Mouse (Mus musculus) CH12.LX (cell line): ENCODE data around the gene Hoxc8.

Source experiments
- CTCF ChIP-seq, 2 experiments: IDR thresholded peaks in 1 of 2; conservative IDR thresholded peaks in 1 of 2; 2 replicates each; pipeline ENCODE4 v1.5.1; 2011 to 2012; ENCODE audit warnings: low read depth in 2 of 2, low read length in 2 of 2, improper control_type of control experiment in 1 of 2, inconsistent platforms in 1 of 2, mild to moderate bottlenecking in 1 of 2, moderate library complexity in 1 of 2
- JUND ChIP-seq: conservative IDR thresholded peaks from 2 replicates; pipeline ENCODE4 v1.6.1; 2011; ENCODE audit warnings: low read depth, low read length, improper control_type of control experiment
- MEF2A ChIP-seq: IDR thresholded peaks from 2 replicates; pipeline ENCODE4 v1.6.1; 2014; ENCODE audit warnings: low read depth, mild to moderate bottlenecking, inconsistent platforms, low read length, improper control_type of control experiment, borderline replicate concordance
- POLR2A ChIP-seq: IDR thresholded peaks from 2 replicates; pipeline ENCODE4 v1.6.1; 2011; ENCODE audit warnings: low read depth, mild to moderate bottlenecking, improper control_type of control experiment, low read length
- TBP ChIP-seq: conservative IDR thresholded peaks from 2 replicates; pipeline ENCODE4 v1.6.1; 2011; ENCODE audit warnings: low read depth, low read length, improper control_type of control experiment

DNA sequence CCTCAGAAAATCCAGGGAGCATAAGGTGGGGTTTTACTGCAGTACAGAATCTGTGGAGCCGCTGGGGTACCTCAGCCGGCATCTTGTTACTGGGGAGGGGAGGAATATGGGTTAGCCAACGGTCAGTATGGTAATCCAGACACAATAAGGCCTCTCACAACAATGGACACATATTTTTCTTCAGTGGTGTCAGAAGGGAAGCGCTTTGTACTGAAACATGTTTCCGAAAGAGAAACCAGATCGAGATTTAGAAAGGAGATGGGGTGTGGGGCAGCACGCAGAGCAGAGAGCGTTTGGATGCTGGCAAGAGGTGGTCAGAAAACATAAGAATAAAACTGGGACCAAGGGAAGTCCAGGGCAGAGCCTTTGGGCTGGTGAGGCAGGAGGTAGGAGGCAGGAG lies 39.7 kb downstream of the Hoxc8 start:
- TF ChIP-seq POLR2A (no peak), CTCF (conservative IDR thresholded peaks at IDR 0.05 in 1 of 2, IDR thresholded peaks at IDR 0.05 in 1 of 2; ENCODE audit: low read depth in 2 of 2, low read length in 2 of 2) (no peak), TBP (no peak), MEF2A (no peak), JUND (no peak)
